Mouse (Mus musculus): ENCODE data around the gene Fmod.

DNA sequence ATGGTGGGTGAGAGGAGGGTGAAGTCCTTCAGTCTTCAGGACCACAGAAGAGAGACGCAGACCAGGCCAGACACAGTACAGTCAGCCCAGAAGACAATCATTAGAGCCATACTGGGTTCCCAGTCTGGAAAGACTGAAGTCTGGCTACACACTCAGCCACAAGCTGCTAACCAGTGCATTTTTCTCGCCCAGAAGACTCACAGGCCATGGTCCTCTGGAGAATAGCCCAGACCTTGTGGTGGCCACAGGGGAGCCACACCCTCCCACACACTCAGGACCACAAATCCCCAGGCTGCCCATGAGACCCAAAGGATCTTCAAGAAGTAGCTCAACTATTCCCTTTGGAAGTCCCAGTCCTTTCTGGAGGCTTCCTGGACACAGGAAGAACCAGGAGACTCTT is 2.3 kb downstream of the Fmod start:
- TF ChIP-seq ZNF384 (IDR thresholded peaks at IDR 0.05; ENCODE audit: low read depth, low read length): no peak
- TF ChIP-seq ZC3H11A (IDR thresholded peaks at IDR 0.05; ENCODE audit: borderline replicate concordance, low read depth, low read length): no peak

All from ES-E14 (cell line).